Comparison of ENCODE assay signal across 8 mouse cellular contexts in the genomic region with DNA sequence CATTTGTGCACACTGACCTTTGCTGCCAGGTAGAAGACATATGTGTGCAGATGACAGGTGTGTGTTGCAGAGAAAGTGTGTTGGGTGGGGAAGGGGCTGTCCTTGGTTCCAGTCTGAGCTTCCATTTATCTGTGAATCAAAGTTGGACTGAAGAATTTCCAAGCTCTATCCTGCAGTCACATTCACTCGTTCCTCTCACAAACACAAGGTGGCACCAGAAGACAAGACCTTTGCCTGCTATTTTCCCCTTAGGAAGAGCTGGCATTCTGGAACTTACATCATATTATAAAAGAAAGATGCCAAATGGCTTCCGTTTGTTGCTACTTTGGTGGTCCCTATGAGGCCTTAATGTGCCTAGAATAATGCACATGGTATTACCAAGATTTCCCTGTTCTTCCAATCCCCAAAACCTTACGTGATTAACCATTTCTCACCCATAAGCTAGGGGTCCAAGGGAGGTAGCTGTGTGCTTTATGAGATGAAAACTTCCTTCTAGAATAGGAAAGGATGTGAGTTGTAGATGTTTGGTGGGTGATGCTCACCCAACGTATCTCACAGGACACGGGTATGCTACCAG. TPM values are rescaled to one million over a fixed set of nuclear protein-coding genes. Genes with fewer than 3 reads are reported as not detected.
DNase-seq lines count a peak whose midpoint lies in the region; ATAC-seq and TF ChIP-seq lines count a peak whose summit lies in the region.

No protein-coding gene starts in this region.

- no peak overlapping the region for H3K4me3 ChIP-seq in ES-Bruce4 (ENCODE audit: low read depth, low read length)
- no peak overlapping the region for H3K4me3 ChIP-seq in embryonic facial prominence, embryonic 10.5 days
- H3K4me3 ChIP-seq in hindbrain, embryonic 15.5 days = no peak overlapping the region
- no peak overlapping the region for H3K4me3 ChIP-seq in midbrain, embryonic 11.5 days (ENCODE audit: low read depth, low read length)

- H3K4me1 ChIP-seq in ES-Bruce4 (ENCODE audit: control insufficient read depth, insufficient read depth, low read length) = no peaks in the 10 kb centered on the region
- H3K4me1 ChIP-seq in embryonic facial prominence, embryonic 10.5 days = peaks cover 5% of the 10 kb centered on the region
- no peaks in the 10 kb centered on the region for H3K4me1 ChIP-seq in hindbrain, embryonic 15.5 days (replicated peaks)
- H3K4me1 ChIP-seq in midbrain, embryonic 11.5 days (ENCODE audit: control insufficient read depth, insufficient read depth, low read length) = no peaks in the 10 kb centered on the region

- no peaks in the 10 kb centered on the region for H3K9me3 ChIP-seq in ES-Bruce4 (replicated peaks; ENCODE audit: control insufficient read depth, insufficient read depth, low read length, poor library complexity, severe bottlenecking)
- no peaks in the 10 kb centered on the region for H3K9me3 ChIP-seq in embryonic facial prominence, embryonic 10.5 days
- no peaks in the 10 kb centered on the region for H3K9me3 ChIP-seq in hindbrain, embryonic 15.5 days
- H3K9me3 ChIP-seq in midbrain, embryonic 11.5 days (ENCODE audit: control insufficient read depth, low read length) = no peaks in the 10 kb centered on the region

- no peaks in the 10 kb centered on the region for H3K27me3 ChIP-seq in ES-Bruce4 (ENCODE audit: control insufficient read depth, insufficient read depth, low read length, poor library complexity, severe bottlenecking)
- no peaks in the 10 kb centered on the region for H3K27me3 ChIP-seq in embryonic facial prominence, embryonic 10.5 days (replicated peaks; ENCODE audit: low read depth, poor library complexity, severe bottlenecking)
- no peaks in the 10 kb centered on the region for H3K27me3 ChIP-seq in hindbrain, embryonic 15.5 days
- H3K27me3 ChIP-seq in midbrain, embryonic 11.5 days (ENCODE audit: control insufficient read depth, insufficient read depth, low read length) = no peaks in the 10 kb centered on the region

- H3K4me2 ChIP-seq in hindbrain, embryonic 15.5 days = no peak overlapping the region
- H3K4me2 ChIP-seq in midbrain, embryonic 11.5 days = no peak overlapping the region

- no peak overlapping the region for H3K9ac ChIP-seq in ES-Bruce4 (ENCODE audit: low read depth, poor library complexity, severe bottlenecking)
- H3K9ac ChIP-seq in hindbrain, embryonic 15.5 days = no peak overlapping the region
- no peak overlapping the region for H3K9ac ChIP-seq in midbrain, embryonic 11.5 days (ENCODE audit: low read length)

- no peak overlapping the region for H3K27ac ChIP-seq in ES-Bruce4 (ENCODE audit: insufficient read depth, low read length)
- no peak overlapping the region for H3K27ac ChIP-seq in embryonic facial prominence, embryonic 10.5 days (replicated peaks)
- no peak overlapping the region for H3K27ac ChIP-seq in hindbrain, embryonic 15.5 days (replicated peaks)
- no peak overlapping the region for H3K27ac ChIP-seq in midbrain, embryonic 11.5 days (ENCODE audit: low read depth, low read length)

- TF ChIP-seq EP300 in ES-Bruce4 (IDR thresholded peaks at IDR 0.05; ENCODE audit: insufficient read depth, low read depth, low read length) = no peak

- 50% methylated on average over 5 of the region's 5 CpGs for WGBS in embryonic facial prominence, embryonic 10.5 days
- WGBS in hindbrain, embryonic 15.5 days = 47% methylated on average over 5 of the region's 5 CpGs
- 48% methylated on average over 5 of the region's 5 CpGs for WGBS in midbrain, embryonic 11.5 days

- no peaks in the 10 kb centered on the region for H3K36me3 ChIP-seq in ES-Bruce4 (ENCODE audit: control insufficient read depth, insufficient read depth, low read length, poor library complexity, severe bottlenecking)
- H3K36me3 ChIP-seq in embryonic facial prominence, embryonic 10.5 days (replicated peaks) = no peaks in the 10 kb centered on the region
- H3K36me3 ChIP-seq in hindbrain, embryonic 15.5 days = no peaks in the 10 kb centered on the region
- H3K36me3 ChIP-seq in midbrain, embryonic 11.5 days (ENCODE audit: control insufficient read depth, insufficient read depth, low read length) = no peaks in the 10 kb centered on the region

- DNase-seq in adipocyte (ENCODE audit: low spot score) = peak; percentile 81
- DNase-seq in embryonic facial prominence, embryonic 10.5 days (ENCODE audit: low spot score) = peak; percentile 45
- peak; percentile 44 to 70 for DNase-seq in layer of hippocampus, postnatal 14 days (ENCODE audit: low spot score in 2 of 2)
- peak; percentile 88 for DNase-seq in midbrain, embryonic 11.5 days (ENCODE audit: low spot score, missing footprints)
- peak; percentile 13 for DNase-seq in testis, postnatal 14 days (ENCODE audit: low spot score)
- no peak for DNase-seq in thymus, postnatal 4 days

- TF ChIP-seq POLR2A in ES-Bruce4 (IDR thresholded peaks at IDR 0.05; ENCODE audit: insufficient read depth, low read length) = no peak

- peak; percentile 14 for TF ChIP-seq CTCF in ES-Bruce4 (IDR thresholded peaks at IDR 0.05; ENCODE audit: low read depth, low read length)

- peak; percentile 78 for ATAC-seq in hindbrain, embryonic 15.5 days (ENCODE audit: low FRiP score, low read depth)
- peak; percentile 19; the same call in 1 of the 2 replicates for ATAC-seq in midbrain, embryonic 11.5 days (ENCODE audit: low FRiP score)

RNA-seq across cellular contexts. Expression of gene Shroom3, which starts 45.1 kb away (rescaled TPM):
- 49.1 and 54.2 TPM in 2 replicates for polyA plus RNA-seq in ES-Bruce4 (2011; ENCODE audit: insufficient read depth, insufficient read length, low read depth, missing spikeins)
- 4.5 and 4.8 TPM in 2 replicates for polyA plus RNA-seq in embryonic facial prominence, embryonic 10.5 days (2016; fragmentation: Nextera tagmentation; extraction: Ambion mirVana)
- 1.7 and 2.2 TPM in 2 replicates for polyA plus RNA-seq in hindbrain, embryonic 15.5 days (2015; fragmentation: Nextera tagmentation; extraction: Ambion mirVana)
- total RNA-seq in layer of hippocampus, postnatal 14 days (2021) = 1 to 10 TPM; 2.8 to 3.0 TPM
- polyA plus RNA-seq in midbrain, embryonic 11.5 days (2014; fragmentation: Nextera tagmentation; extraction: Ambion mirVana) = 6.0 and 6.2 TPM in 2 replicates

RNA-seq across cellular contexts. Expression of gene Ccdc158, which starts 53.3 kb away (rescaled TPM):
- polyA plus RNA-seq in ES-Bruce4 (2011; ENCODE audit: insufficient read depth, insufficient read length, low read depth, missing spikeins) = 4.7 and 5.4 TPM in 2 replicates
- polyA plus RNA-seq in embryonic facial prominence, embryonic 10.5 days (2016; fragmentation: Nextera tagmentation; extraction: Ambion mirVana) = 0.54 and 0.92 TPM in 2 replicates
- 0.31 and 0.69 TPM in 2 replicates for polyA plus RNA-seq in hindbrain, embryonic 15.5 days (2015; fragmentation: Nextera tagmentation; extraction: Ambion mirVana)
- under 1 TPM; 0.33 to 0.88 TPM for total RNA-seq in layer of hippocampus, postnatal 14 days (2021)
- polyA plus RNA-seq in midbrain, embryonic 11.5 days (2014; fragmentation: Nextera tagmentation; extraction: Ambion mirVana) = 0.92 and 1.1 TPM in 2 replicates
